Mouse (Mus musculus): ENCODE data around the gene Msrb1.

DNA sequence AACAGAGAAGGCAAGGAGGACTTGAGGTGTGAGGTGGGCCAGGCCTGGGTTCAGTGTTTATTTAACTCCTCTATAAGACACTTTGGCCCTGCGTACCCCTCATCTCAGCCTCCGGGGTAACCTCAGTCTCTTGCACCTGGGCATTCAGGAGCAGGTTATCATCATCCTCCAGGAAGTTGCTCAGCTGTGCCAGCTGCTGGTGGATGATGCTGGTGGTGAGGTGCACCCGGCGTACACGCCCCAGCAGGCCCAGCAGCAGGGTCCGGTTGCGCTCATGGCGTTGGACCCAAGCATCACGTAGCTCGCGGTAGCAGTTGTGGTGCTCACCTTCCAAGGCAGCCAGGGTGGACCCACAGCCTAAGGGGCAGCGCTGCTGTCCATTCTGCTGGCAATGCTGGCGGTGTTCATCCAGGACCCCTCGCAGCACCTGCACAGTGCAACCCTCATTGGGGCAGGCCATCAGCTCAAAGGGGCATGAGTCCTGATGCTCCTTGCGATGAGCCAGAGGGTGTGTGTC lies 20.2 kb upstream of the Msrb1 start:
- no peak for TF ChIP-seq CTCF (IDR thresholded peaks at IDR 0.05; ENCODE audit: low read depth)
- TF ChIP-seq EP300 (IDR thresholded peaks at IDR 0.05; ENCODE audit: low read depth): no peak
